Mouse (Mus musculus) small intestine, adult 10 weeks (tissue): ENCODE results near the gene Recql. TPM values are rescaled to one million over a fixed set of nuclear protein-coding genes. Genes with fewer than 3 reads are reported as not detected.

Experiments
- polyA plus RNA-seq: library from polyadenylated mRNA; stranded (reverse); fragments of 350-450 nt; fragmentation: Illumina TruSeq; extraction: RNeasy Lipid Tissue Mini Kit (QIAGEN cat#74804); gene quantifications from one replicate; pipeline ENCODE4 v1.2.3, GENCODE M21; 2014; ENCODE audit warnings: low replicate concordance

Recql gene
- 13.0 TPM for polyA plus RNA-seq

DNA sequence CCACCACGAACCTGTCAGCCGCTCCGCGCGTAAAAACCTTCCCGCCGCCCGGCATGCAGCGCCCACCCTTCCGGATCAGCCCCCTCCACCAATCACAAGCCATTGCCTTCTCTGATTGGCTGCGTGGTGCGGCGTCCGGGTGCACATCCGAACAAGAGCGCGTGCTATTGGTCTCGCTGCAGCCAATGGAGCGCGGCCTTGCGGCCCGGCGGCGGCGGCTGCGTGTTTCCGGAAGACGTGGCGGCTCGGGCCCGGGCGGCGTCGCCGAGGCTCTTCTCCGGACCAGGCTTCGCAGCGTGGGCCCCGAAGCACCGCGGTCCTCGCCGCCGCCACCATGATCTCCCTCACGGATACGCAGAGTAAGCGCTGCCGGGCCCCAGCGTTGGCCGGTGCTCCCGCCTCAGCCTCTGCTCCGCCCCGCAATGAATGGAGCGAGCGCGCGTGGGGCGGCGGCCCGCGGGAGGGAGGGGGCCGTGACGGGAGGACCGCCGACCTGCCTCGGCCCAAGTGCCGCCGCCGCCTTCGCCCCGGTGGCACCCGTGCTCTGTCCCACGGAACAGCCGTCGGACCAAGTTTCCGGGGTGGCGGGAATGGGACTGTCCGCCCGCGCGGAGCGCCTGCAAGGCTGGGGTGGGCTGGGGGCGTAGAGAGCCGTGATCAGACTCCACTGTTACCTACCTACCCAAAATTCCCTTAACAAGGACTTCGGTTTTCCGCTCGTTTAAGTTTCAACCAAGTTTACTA lies at the start of gene Recql, which contains the start of gene Golt1b:
Recql (minus strand) TSS at position 77 of the 744 bp plus-strand sequence.
Golt1b (plus strand) TSS at position 211 of the 744 bp plus-strand sequence.

DNA sequence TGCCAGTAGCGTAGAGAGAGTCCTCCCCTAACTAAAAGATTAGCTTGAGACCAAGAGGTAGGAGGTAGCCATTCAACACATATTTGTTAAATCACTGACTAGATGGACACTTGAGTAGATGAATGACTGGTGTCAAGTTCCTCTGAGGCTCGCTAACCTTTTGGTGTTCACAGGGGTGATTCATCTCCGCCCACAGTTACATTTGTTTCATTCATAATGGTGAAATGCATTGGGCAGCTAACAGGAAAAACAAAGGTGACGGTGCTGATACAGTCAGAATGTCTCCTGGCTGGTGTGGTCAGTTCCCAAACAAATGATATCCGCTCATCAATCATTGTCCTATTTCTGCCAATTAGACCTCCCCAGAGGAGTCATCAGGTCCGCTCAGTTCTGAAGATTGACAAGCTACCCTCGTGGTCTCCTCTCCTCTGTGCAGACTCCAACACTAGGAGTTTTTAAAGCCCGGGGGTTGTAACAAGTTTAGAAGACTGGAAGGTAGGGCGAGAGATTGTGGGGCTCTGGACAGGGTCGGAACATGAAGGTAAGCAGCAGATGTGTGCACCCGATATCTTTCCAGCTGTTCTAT lies 26.1 kb upstream of the Recql start, which contains the start of gene Spx:
Spx (plus strand) TSS at position 536 of the 586 bp plus-strand sequence.

DNA sequence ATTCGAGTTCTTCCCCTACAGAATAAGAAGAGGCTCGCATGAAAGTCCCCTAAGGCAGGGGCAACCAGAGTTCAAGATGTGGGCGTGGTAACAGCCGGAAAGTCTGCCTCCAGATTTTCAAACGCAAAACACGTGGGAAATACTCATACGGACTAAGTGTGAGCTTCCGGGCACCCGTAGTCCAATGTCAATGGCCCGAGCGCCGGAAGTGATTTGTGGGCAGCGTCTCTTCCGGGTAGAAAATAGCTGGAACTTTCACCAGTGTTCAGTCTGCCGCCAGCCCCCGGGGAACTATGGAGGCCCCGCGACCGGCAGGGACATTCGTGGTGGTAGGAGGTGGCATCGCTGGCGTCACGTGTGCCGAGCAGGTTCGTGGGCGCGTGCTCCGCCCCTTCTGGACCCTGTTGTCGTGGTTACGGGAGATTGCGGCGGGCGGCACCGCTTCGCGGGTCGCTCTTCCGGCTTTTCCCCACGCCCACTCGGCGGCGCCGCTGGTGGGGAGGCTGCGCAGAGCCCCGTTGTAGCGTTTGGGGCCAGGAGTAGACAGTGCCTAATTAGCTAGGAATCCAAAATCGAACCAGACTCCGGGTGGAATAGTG lies 41.3 kb downstream of the Recql start, which contains the start of gene Pyroxd1:
Pyroxd1 (plus strand) TSS at position 215 of the 599 bp plus-strand sequence.

DNA sequence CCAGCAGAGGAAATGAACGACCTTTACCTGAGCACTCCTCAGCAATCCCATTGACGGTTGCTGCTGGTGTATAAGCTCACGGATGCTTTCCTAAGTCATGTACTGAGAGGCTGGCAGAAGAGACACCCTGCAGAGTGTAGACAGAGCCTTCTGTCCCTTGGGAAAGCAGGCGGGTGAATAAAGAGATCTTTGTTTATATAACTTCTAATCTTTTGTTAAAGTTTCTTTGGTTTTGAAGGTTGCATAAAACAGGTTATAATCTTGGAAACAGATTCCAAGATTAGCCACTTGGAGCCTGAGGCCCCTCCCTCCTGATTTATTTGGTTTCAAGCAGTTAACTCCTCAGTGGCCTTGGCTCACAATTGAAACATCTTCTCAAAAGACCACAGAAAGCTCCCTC lies 64.0 kb downstream of the Recql start, which contains the start of gene Slco1a5:
Slco1a5 (minus strand) TSS at position 101 of the 400 bp plus-strand sequence.

Other genes starting within 250 kb of the Recql start
- not detected for gene Slco1a6, start 178.6 kb downstream of the Recql start, polyA plus RNA-seq
- 15.1 TPM for gene Iapp, start 88.7 kb downstream of the Recql start, polyA plus RNA-seq
- gene Slco1a5, start 64.1 kb downstream of the Recql start, polyA plus RNA-seq: 0.19 TPM
- gene Pyroxd1, start 41.4 kb downstream of the Recql start, polyA plus RNA-seq: 55.1 TPM
- gene Golt1b, start 134 bp upstream of the Recql start, polyA plus RNA-seq: 31.1 TPM
- gene Spx, start 26.4 kb upstream of the Recql start, polyA plus RNA-seq: 0.41 TPM
- gene Gys2, start 86.0 kb upstream of the Recql start, polyA plus RNA-seq: not detected
- 8.5 TPM for gene Ldhb, start 120.9 kb upstream of the Recql start, polyA plus RNA-seq
- gene Kcnj8, start 184.5 kb upstream of the Recql start, polyA plus RNA-seq: 2.3 TPM